Mouse (Mus musculus) midbrain, embryonic 14.5 days (tissue): Measurements from ENCODE around the gene Tnp2. TPM values are rescaled to one million over a fixed set of nuclear protein-coding genes. Genes with fewer than 3 reads are reported as not detected.

Source experiments
- ATAC-seq: fragments of 200-750 bp; cut with Nextera tagmentation; 2 replicates; pipeline ENCODE4 v1.8.0; 2017; ENCODE audit warnings: moderate number of reproducible peaks, moderate library complexity; ENCODE audit not compliant: low FRiP score, low TSS enrichment
- DNase-seq: peaks from one replicate; pipeline ENCODE4 v3.0.0-alpha.2; 2015
- H3K27ac ChIP-seq: fragments of 300-500 bp; sonication (generic); replicated peaks from 2 replicates; pipeline ENCODE4 v1.5.1; 2014; ENCODE audit warnings: mild to moderate bottlenecking, low read depth, low read length, moderate library complexity
- H3K27me3 ChIP-seq: fragments of 300-500 bp; sonication (generic); 2 replicates; pipeline ENCODE4 v1.6.1; 2014; ENCODE audit warnings: low read length, control low read depth, mixed read lengths; ENCODE audit not compliant: control insufficient read depth, insufficient read depth
- H3K36me3 ChIP-seq: fragments of 300-500 bp; sonication (generic); 2 replicates; pipeline ENCODE4 v1.6.1; 2014; ENCODE audit warnings: low read length, control low read depth; ENCODE audit not compliant: control insufficient read depth, insufficient read depth
- H3K4me1 ChIP-seq: fragments of 300-500 bp; sonication (generic); 2 replicates; pipeline ENCODE4 v1.6.1; 2014; ENCODE audit warnings: mild to moderate bottlenecking, antibody characterized with exemption, low read length, control low read depth; ENCODE audit not compliant: control insufficient read depth, insufficient read depth
- H3K4me2 ChIP-seq: fragments of 300-500 bp; sonication (generic); 2 replicates; pipeline ENCODE4 v1.6.1; 2014; ENCODE audit warnings: mild to moderate bottlenecking, low read length, moderate library complexity
- H3K4me3 ChIP-seq: fragments of 300-500 bp; sonication (generic); replicated peaks from 2 replicates; pipeline ENCODE4 v1.5.1; 2014; ENCODE audit warnings: low read depth, low read length
- H3K9ac ChIP-seq: fragments of 300-500 bp; sonication (generic); replicated peaks from 2 replicates; pipeline ENCODE4 v1.6.1; 2014; ENCODE audit warnings: mild to moderate bottlenecking, low read length, moderate library complexity
- H3K9me3 ChIP-seq: fragments of 300-500 bp; sonication (generic); 2 replicates; pipeline ENCODE4 v1.6.1; 2016; ENCODE audit warnings: low read length, control low read depth, mixed read lengths; ENCODE audit not compliant: control insufficient read depth
- WGBS: fragments of 180-500 bp; shearing (Covaris S2); extraction: QIAGEN DNeasy Blood & Tissue Kit; methylation state at CpG from one replicate; pipeline ENCODE4 v1.1.7; 2014; 5-methylcytosine and 5-hydroxymethylcytosine counted together
- polyA plus RNA-seq: library from polyadenylated mRNA; unstranded; fragments of >200 nt; fragmentation: Nextera tagmentation; extraction: Ambion mirVana; gene quantifications from 2 replicates; pipeline ENCODE4 v1.2.1, GENCODE M21; 2014

Tnp2 gene
- polyA plus RNA-seq, 1 experiment from 2014 or later = not detected

DNA sequence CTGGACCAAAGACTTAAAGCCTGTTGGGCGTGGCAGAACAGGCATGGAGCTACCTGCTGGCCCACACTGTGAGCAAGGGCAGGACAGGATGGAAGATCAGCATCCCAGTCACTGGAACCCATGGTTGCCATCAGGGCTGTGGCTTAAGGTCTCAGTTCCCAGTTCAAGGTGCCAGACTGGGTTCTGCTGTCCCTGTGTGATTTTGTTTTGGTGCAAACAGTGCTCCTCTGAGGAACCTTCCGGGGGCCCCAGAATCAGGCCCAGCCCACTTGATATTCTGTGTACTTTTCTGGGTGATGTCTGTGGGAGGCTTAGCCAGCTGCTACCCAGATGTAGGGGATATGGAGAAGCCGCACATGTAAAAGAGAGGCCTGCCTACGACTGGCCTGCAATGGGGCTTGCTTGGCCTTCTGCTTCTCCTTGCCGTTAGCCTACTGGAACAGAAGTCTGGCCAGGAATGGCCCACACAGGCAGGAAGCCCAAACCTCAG, 7.8 kb downstream of the Tnp2 start:
- DNase-seq (no peak), ATAC-seq (no peak)
- H3K9me3 ChIP-seq = no peaks in the 10 kb centered on the region
- WGBS = 83% methylated on average over 5 of the region's 5 CpGs
- no peak overlapping the region for H3K4me3 ChIP-seq
- H3K36me3 ChIP-seq = no peaks in the 10 kb centered on the region
- H3K9ac ChIP-seq = no peak overlapping the region
- H3K4me2 ChIP-seq = no peak overlapping the region
- H3K27me3 ChIP-seq = peaks cover 21% of the 10 kb centered on the region
- 0 out of 2 replicates have a peak, but pooled peaks cover 4% of the 10 kb centered on the region for H3K4me1 ChIP-seq
- no peak overlapping the region for H3K27ac ChIP-seq

DNA sequence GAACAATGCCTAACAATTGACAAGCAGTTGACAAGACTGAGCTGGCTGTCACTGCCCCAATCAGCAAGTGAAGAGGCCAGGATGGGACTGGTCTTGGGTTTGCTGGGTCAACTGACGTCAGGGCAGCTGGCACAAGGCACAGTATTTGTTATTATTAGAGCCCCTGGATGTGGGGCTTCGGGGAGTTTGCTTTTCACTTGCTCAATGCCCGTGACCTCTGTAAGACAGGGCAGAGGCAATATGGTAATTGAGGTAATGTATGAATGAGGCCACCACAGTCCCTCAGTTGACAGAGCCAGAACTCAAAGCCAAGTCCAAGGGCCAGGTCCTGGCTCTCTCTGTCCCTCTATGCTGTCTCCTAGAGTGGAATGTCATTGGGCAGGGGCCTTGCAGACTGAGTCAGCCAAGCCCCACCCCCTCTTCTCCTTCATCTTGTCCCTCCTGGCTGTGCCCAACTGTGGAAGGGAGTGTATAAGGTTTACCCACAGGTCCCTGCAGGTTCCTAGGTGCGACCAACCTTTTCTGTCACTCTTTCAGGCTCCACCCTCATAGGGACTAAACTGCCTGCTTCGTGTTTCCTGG, 10.8 kb downstream of the Tnp2 start:
- ATAC-seq (no peak), DNase-seq (no peak)
- WGBS = 62% methylated on average over 5 of the region's 5 CpGs
- Histone ChIP-seq H3K27ac (no peak overlapping the region), H3K9me3 (no peaks in the 10 kb centered on the region), H3K27me3 (peaks cover 5% of the 10 kb centered on the region; the same call in 1 of the 2 replicates), H3K4me3 (no peak overlapping the region), H3K4me1 (no peaks in the 10 kb centered on the region), H3K36me3 (no peaks in the 10 kb centered on the region), H3K9ac (no peak overlapping the region), H3K4me2 (no peak overlapping the region)

DNA sequence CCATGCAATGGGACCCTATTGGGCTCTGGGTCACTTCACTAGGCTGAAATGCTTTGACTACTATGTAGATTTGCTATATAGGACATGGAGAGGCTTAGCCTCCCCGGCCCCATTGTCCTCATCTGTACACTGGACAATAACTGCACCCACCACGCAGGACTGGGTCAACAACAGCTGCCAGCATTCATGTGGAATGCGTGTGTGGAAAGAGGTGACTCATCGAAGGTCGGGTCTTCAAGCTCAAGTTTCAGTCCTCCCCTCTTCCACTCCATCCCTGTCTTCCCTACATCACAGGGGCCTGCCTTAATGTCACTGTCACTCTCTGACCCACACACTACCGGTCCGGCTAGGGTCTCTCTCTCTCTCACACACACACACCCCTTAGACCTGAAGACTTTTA, 12.1 kb downstream of the Tnp2 start:
- WGBS = 75% methylated on average over 7 of the region's 7 CpGs
- Histone ChIP-seq H3K9me3 (no peaks in the 10 kb centered on the region), H3K27me3 (no peaks in the 10 kb centered on the region), H3K4me3 (no peak overlapping the region), H3K27ac (no peak overlapping the region), H3K4me1 (no peaks in the 10 kb centered on the region), H3K36me3 (no peaks in the 10 kb centered on the region), H3K4me2 (no peak overlapping the region), H3K9ac (no peak overlapping the region)
- ATAC-seq (no peak), DNase-seq (no peak)

DNA sequence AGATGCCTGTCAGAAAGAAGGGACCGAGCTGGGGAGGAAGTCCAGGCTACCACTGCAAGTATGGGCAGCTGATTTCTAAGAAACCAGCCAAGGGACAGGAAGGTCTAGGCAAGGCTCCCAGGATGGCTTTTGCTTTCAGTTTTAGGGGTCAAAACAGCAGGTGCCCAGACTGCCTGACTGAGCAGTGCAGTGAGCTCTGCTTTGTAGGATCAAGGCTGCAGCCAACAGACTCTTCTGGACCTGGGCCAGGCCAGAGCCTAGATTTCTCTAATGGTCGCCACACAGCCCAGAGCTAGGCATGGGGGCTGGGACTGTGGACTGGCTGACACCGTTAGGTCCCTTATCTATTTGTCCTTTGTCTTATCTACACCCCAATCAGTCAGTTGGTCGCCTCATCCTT, 13.7 kb downstream of the Tnp2 start:
- 72% methylated on average over 4 of the region's 4 CpGs for WGBS
- no peak for ATAC-seq

GRCm38 (mm10) chr16:10773543-10773942, 14.9 kb downstream of the Tnp2 start:
- no peak overlapping the region for H3K4me3 ChIP-seq
- no peaks in the 10 kb centered on the region for H3K36me3 ChIP-seq
- WGBS = 88% methylated on average over 8 of the region's 8 CpGs
- H3K27me3 ChIP-seq = no peaks in the 10 kb centered on the region
- ATAC-seq (no peak), DNase-seq (no peak)
- H3K4me2 ChIP-seq = no peak overlapping the region
- H3K4me1 ChIP-seq = no peaks in the 10 kb centered on the region
- H3K9me3 ChIP-seq = no peaks in the 10 kb centered on the region
- no peak overlapping the region for H3K27ac ChIP-seq
- no peak overlapping the region for H3K9ac ChIP-seq

More for the DNA sequence above, 13.7 kb downstream of the Tnp2 start:
- Histone ChIP-seq H3K4me1 (no peaks in the 10 kb centered on the region), H3K27me3 (no peaks in the 10 kb centered on the region), H3K9ac (no peak overlapping the region), H3K27ac (no peak overlapping the region), H3K36me3 (no peaks in the 10 kb centered on the region), H3K4me3 (no peak overlapping the region), H3K4me2 (no peak overlapping the region), H3K9me3 (no peaks in the 10 kb centered on the region)
- no peak for DNase-seq

DNA sequence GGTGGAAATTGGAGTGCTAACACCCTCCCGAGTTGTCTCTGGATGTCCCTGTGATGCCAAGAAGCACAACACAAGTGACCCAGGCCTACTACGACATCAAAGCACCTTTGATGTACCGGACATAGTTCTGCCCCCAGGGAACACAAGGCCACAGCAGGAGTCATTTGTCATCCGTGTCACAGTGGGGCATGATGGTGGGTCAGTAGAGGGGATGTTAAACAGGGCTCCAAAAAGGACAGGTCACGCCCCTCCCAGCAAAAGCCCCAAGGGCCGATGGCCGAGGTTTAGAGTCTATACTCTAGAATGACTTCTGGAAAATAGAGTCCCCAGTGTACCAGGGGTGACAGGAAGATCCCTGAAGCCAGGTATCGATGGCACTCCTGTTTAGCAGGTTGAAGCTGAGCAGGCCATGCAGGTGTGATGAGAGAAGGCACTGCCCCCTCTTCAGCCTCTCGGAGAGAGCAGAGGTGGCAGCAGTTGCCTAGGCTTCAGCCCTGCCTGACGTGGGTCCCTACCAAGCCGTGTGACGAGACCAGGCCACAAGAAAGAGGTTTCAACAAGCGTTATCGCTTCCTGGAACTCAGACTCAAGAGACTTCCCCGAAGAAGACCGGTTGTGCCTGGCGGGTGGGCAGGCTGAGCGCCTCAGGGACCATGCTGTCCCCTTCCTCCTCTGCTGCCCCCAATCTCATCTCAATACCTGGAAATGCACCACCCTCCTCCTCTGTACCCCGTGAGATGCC, 16.5 kb downstream of the Tnp2 start:
- no peaks in the 10 kb centered on the region for H3K4me1 ChIP-seq
- no peak overlapping the region for H3K27ac ChIP-seq
- H3K4me3 ChIP-seq = no peak overlapping the region
- DNase-seq (no peak), ATAC-seq (no peak)
- no peaks in the 10 kb centered on the region for H3K36me3 ChIP-seq
- WGBS = 69% methylated on average over 19 of the region's 19 CpGs
- H3K9me3 ChIP-seq = no peaks in the 10 kb centered on the region
- no peaks in the 10 kb centered on the region for H3K27me3 ChIP-seq
- no peak overlapping the region for H3K4me2 ChIP-seq
- no peak overlapping the region for H3K9ac ChIP-seq

- DNase-seq = peak; percentile 28
- H3K4me1 ChIP-seq = no peaks in the 10 kb centered on the region
- no peaks in the 10 kb centered on the region for H3K36me3 ChIP-seq
- H3K4me3 ChIP-seq = no peak overlapping the region
- H3K27me3 ChIP-seq = no peaks in the 10 kb centered on the region
- ATAC-seq = no peak
- H3K27ac ChIP-seq = no peak overlapping the region
- no peak overlapping the region for H3K9ac ChIP-seq
- no peak overlapping the region for H3K4me2 ChIP-seq
- 50% methylated on average over 4 of the region's 4 CpGs for WGBS
- H3K9me3 ChIP-seq = no peaks in the 10 kb centered on the region
Observed at GRCm38 (mm10) chr16:10770531-10771325, 17.7 kb downstream of the Tnp2 start.

DNA sequence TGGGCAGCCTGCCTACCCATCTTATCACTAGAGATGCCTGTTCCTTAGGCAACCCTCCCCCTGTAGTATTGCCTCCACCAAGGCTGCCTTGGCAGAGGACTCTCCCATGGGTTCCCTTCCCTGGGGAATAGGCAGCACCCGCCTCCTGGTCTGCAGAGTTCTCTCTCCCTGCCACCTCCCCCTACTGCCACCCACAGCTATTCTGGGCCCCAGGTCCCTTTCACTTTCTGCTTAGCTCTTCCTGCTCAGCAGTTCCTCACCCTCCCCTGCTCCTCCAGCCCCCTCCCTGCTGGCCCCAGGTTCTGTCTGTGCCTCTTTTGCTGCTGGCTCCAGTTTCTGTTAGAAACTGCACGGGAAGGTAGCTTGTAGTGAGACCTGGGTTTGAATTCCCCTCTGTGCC, 18.8 kb downstream of the Tnp2 start:
- 61% methylated on average over 2 of the region's 2 CpGs for WGBS
- no peak overlapping the region for H3K27ac ChIP-seq
- no peaks in the 10 kb centered on the region for H3K4me1 ChIP-seq
- H3K9ac ChIP-seq = no peak overlapping the region
- DNase-seq (no peak), ATAC-seq (no peak)
- H3K9me3 ChIP-seq = no peaks in the 10 kb centered on the region
- H3K36me3 ChIP-seq = no peaks in the 10 kb centered on the region
- no peak overlapping the region for H3K4me3 ChIP-seq
- H3K27me3 ChIP-seq = no peaks in the 10 kb centered on the region
- H3K4me2 ChIP-seq = no peak overlapping the region
